Mouse (Mus musculus) hematopoietic multipotent progenitor cell, adult 10-12 weeks (in vitro differentiated cells): ENCODE measurements around the gene Hivep1. TPM values are rescaled to one million over a fixed set of nuclear protein-coding genes. Genes with fewer than 3 reads are reported as not detected.

Source experiments
- polyA plus RNA-seq: library from polyadenylated mRNA; stranded (reverse); fragments of >175 nt; gene quantifications from 2 replicates; pipeline ENCODE4 v1.2.3, GENCODE M21; 2012; ENCODE audit warnings: low replicate concordance

Hivep1 gene
- polyA plus RNA-seq, result 38.0 and 104 TPM in 2 replicates

GRCm38 (mm10) chr13:42051961-42052695 is at the start of gene Hivep1:
Hivep1 (plus strand) TSS chr13:42052021.

Other genes starting within 250 kb of the Hivep1 start
- 0.64 TPM in 1 of 2 replicates, not detected in the other for gene Adtrp, start 204.3 kb upstream of the Hivep1 start, polyA plus RNA-seq
- gene Edn1, start 249.5 kb downstream of the Hivep1 start, polyA plus RNA-seq, result 0.16 TPM in 1 of 2 replicates, not detected in the other